Mouse (Mus musculus) forebrain, embryonic 12.5 days (tissue): ENCODE results near the gene Actg2. TPM values are rescaled to one million over a fixed set of nuclear protein-coding genes. Genes with fewer than 3 reads are reported as not detected.
"Not testable (repeated sequence)": the region's sequence is repeated elsewhere in the genome, so short reads cannot be mapped to it uniquely, and the experiment has no call there.

ENCODE experiments used
- ATAC-seq: fragments of 200-750 bp; cut with Nextera tagmentation; 2 replicates; pipeline ENCODE4 v1.8.0; 2017; ENCODE audit warnings: moderate TSS enrichment; ENCODE audit not compliant: low FRiP score
- H3K27ac ChIP-seq: fragments of 300-500 bp; sonication (generic); 2 replicates; pipeline ENCODE4 v1.5.1; 2016; ENCODE audit warnings: mild to moderate bottlenecking
- H3K27me3 ChIP-seq: fragments of 300-500 bp; sonication (generic); 2 replicates; pipeline ENCODE4 v1.6.1; 2016; ENCODE audit warnings: mild to moderate bottlenecking
- H3K36me3 ChIP-seq: fragments of 300-500 bp; sonication (generic); replicated peaks from 2 replicates; pipeline ENCODE4 v1.6.1; 2016; ENCODE audit warnings: mild to moderate bottlenecking
- H3K4me1 ChIP-seq: fragments of 300-500 bp; sonication (generic); 2 replicates; pipeline ENCODE4 v1.6.1; 2016
- H3K4me2 ChIP-seq: fragments of 300-500 bp; sonication (generic); 2 replicates; pipeline ENCODE4 v1.6.1; 2016; ENCODE audit warnings: mild to moderate bottlenecking, moderate library complexity
- H3K4me3 ChIP-seq: fragments of 300-500 bp; sonication (generic); replicated peaks from 2 replicates; pipeline ENCODE4 v1.5.1; 2016; ENCODE audit warnings: mild to moderate bottlenecking
- H3K9ac ChIP-seq: fragments of 300-500 bp; sonication (generic); 2 replicates; pipeline ENCODE4 v1.6.1; 2016; ENCODE audit warnings: mild to moderate bottlenecking
- H3K9me3 ChIP-seq: fragments of 300-500 bp; sonication (generic); 2 replicates; pipeline ENCODE4 v1.6.1; 2016
- WGBS: fragments of 180-500 bp; shearing (Covaris S2); methylation state at CpG from one replicate; pipeline ENCODE4 v1.1.7; 2016; 5-methylcytosine and 5-hydroxymethylcytosine counted together
- polyA plus RNA-seq: library from polyadenylated mRNA; unstranded; fragments of >200 nt; fragmentation: Nextera tagmentation; extraction: Ambion mirVana; gene quantifications from 2 replicates; pipeline ENCODE4 v1.2.1, GENCODE M21; 2016

Gene Actg2
- 2.2 and 4.3 TPM in 2 replicates for polyA plus RNA-seq

- Histone ChIP-seq H3K27ac (no peak within 1 kb of the TSS), H3K4me1 (peaks cover 3% of the 10 kb centered on the region; the same call in 1 of the 2 replicates), H3K27me3 (no peaks in the 10 kb centered on the region; the same call in 1 of the 2 replicates), H3K36me3 (no peaks in the 10 kb centered on the region), H3K9me3 (no peaks in the 10 kb centered on the region), H3K4me2 (no peak within 1 kb of the TSS), H3K4me3 (no peak within 1 kb of the TSS), H3K9ac (no peak within 1 kb of the TSS)
- WGBS: 66% methylated on average over 12 of the region's 12 CpGs
- no peak for ATAC-seq
These were observed at the start of gene Actg2 for GRCm38 (mm10) chr6:83536028-83536794. Gene Actg2, minus strand, starts transcription at chr6:83536265.

GRCm38 (mm10) chr6:83585328-83585727 lies 49.3 kb upstream of the Actg2 start:
- H3K27ac ChIP-seq, H3K9me3 ChIP-seq, H3K9ac ChIP-seq, H3K4me2 ChIP-seq, H3K4me1 ChIP-seq, H3K4me3 ChIP-seq, H3K36me3 ChIP-seq, ATAC-seq: not testable (repeated sequence)
- 87% methylated on average over 9 of the region's 9 CpGs for WGBS
- H3K27me3 ChIP-seq: peaks cover 18% of the 10 kb centered on the region

- no peak for ATAC-seq
- Histone ChIP-seq H3K9me3 (no peaks in the 10 kb centered on the region), H3K4me2 (no peak overlapping the region), H3K36me3 (no peaks in the 10 kb centered on the region), H3K4me3 (no peak overlapping the region), H3K27ac (no peak overlapping the region), H3K9ac (no peak overlapping the region), H3K27me3 (peaks cover 25% of the 10 kb centered on the region), H3K4me1 (no peaks in the 10 kb centered on the region)
- WGBS: 78% methylated on average over 2 of the region's 2 CpGs
These were observed 47.5 kb upstream of the Actg2 start for GRCm38 (mm10) chr6:83583591-83583990.

GRCm38 (mm10) chr6:83582938-83583270 lies 46.8 kb upstream of the Actg2 start:
- Histone ChIP-seq H3K27me3 (peaks cover 27% of the 10 kb centered on the region), H3K27ac (no peak overlapping the region), H3K9ac (no peak overlapping the region), H3K36me3 (no peaks in the 10 kb centered on the region), H3K4me3 (no peak overlapping the region), H3K9me3 (no peaks in the 10 kb centered on the region), H3K4me2 (peak overlapping the region; percentile 27), H3K4me1 (no peaks in the 10 kb centered on the region)
- WGBS: under 1% methylated on average over 6 of the region's 6 CpGs
- ATAC-seq: 0 out of 2 replicates have a peak, but pooled peaks have one; percentile 44

- WGBS: 43% methylated on average over 20 of the region's 20 CpGs
- Histone ChIP-seq H3K4me1 (no peaks in the 10 kb centered on the region), H3K9me3 (no peaks in the 10 kb centered on the region), H3K9ac (no peak overlapping the region), H3K36me3 (no peaks in the 10 kb centered on the region), H3K27ac (no peak overlapping the region), H3K4me3 (no peak overlapping the region), H3K27me3 (peaks cover 27% of the 10 kb centered on the region), H3K4me2 (peak overlapping the region; percentile 27)
- no peak for ATAC-seq
These were observed 46.3 kb upstream of the Actg2 start for GRCm38 (mm10) chr6:83582135-83582937.

- no peak overlapping the region for H3K27ac ChIP-seq
- peaks cover 46% of the 10 kb centered on the region for H3K27me3 ChIP-seq
- peaks cover 4% of the 10 kb centered on the region for H3K4me1 ChIP-seq
- no peak overlapping the region for H3K9ac ChIP-seq
- no peak for ATAC-seq
- H3K4me2 ChIP-seq: no peak overlapping the region
- no peaks in the 10 kb centered on the region for H3K36me3 ChIP-seq
- no peaks in the 10 kb centered on the region for H3K9me3 ChIP-seq
- H3K4me3 ChIP-seq: no peak overlapping the region
These were observed 41.5 kb upstream of the Actg2 start for GRCm38 (mm10) chr6:83577534-83577933.

- ATAC-seq: no peak
- WGBS: 77% methylated on average over 4 of the region's 4 CpGs
These were observed 39.5 kb upstream of the Actg2 start for GRCm38 (mm10) chr6:83575609-83576008.

GRCm38 (mm10) chr6:83572671-83573070 lies 36.6 kb upstream of the Actg2 start, which contains the start of gene Stambp:
Gene Stambp, minus strand, starts transcription at chr6:83572729.
- H3K9ac ChIP-seq: peak within 1 kb of the TSS; percentile 80
- peaks cover 8% of the 10 kb centered on the region; the same call in 1 of the 2 replicates for H3K36me3 ChIP-seq

More at GRCm38 (mm10) chr6:83575609-83576008, 39.5 kb upstream of the Actg2 start:
- Histone ChIP-seq H3K4me3 (no peak overlapping the region), H3K9me3 (no peaks in the 10 kb centered on the region), H3K27ac (no peak overlapping the region), H3K4me1 (peaks cover 13% of the 10 kb centered on the region), H3K36me3 (no peaks in the 10 kb centered on the region), H3K4me2 (no peak overlapping the region), H3K27me3 (peaks cover 35% of the 10 kb centered on the region), H3K9ac (no peak overlapping the region)

GRCm38 (mm10) chr6:83571840-83572667 lies 36.0 kb upstream of the Actg2 start:
- peak overlapping the region; percentile 93 for H3K4me2 ChIP-seq
- 5% methylated on average over 37 of the region's 37 CpGs for WGBS
- peaks cover 18% of the 10 kb centered on the region for H3K27me3 ChIP-seq
- H3K4me1 ChIP-seq: peaks cover 13% of the 10 kb centered on the region
- peaks cover 9% of the 10 kb centered on the region; the same call in 1 of the 2 replicates for H3K36me3 ChIP-seq
- H3K4me3 ChIP-seq: peak overlapping the region; percentile 84
- no peaks in the 10 kb centered on the region for H3K9me3 ChIP-seq
- H3K9ac ChIP-seq: peak overlapping the region; percentile 80
- peak overlapping the region; percentile 78 for H3K27ac ChIP-seq
- ATAC-seq: peak; percentile 96

More at GRCm38 (mm10) chr6:83572671-83573070, 36.6 kb upstream of the Actg2 start, which contains the start of gene Stambp:
- peaks cover 20% of the 10 kb centered on the region for H3K27me3 ChIP-seq
- H3K4me3 ChIP-seq: peak within 1 kb of the TSS; percentile 84
- H3K9me3 ChIP-seq: no peaks in the 10 kb centered on the region
- H3K27ac ChIP-seq: peak within 1 kb of the TSS; percentile 78
- 0% methylated on average over 11 of the region's 11 CpGs for WGBS
- H3K4me2 ChIP-seq: peak within 1 kb of the TSS; percentile 93
- H3K4me1 ChIP-seq: peaks cover 13% of the 10 kb centered on the region
- peak; percentile 83 for ATAC-seq

GRCm38 (mm10) chr6:83568901-83569862 lies 33.1 kb upstream of the Actg2 start:
- Histone ChIP-seq H3K4me1 (peaks cover 13% of the 10 kb centered on the region), H3K9ac (no peak overlapping the region), H3K9me3 (no peaks in the 10 kb centered on the region), H3K36me3 (peaks cover 9% of the 10 kb centered on the region), H3K27me3 (0 out of 2 replicates have a peak, but pooled peaks cover 6% of the 10 kb centered on the region), H3K4me2 (no peak overlapping the region), H3K27ac (no peak overlapping the region), H3K4me3 (no peak overlapping the region)
- ATAC-seq: no peak
- 79% methylated on average over 20 of the region's 20 CpGs for WGBS

- no peak overlapping the region for H3K9ac ChIP-seq
- H3K27ac ChIP-seq: no peak overlapping the region
- no peaks in the 10 kb centered on the region for H3K27me3 ChIP-seq
- 94% methylated on average over 6 of the region's 6 CpGs for WGBS
- H3K4me1 ChIP-seq: no peaks in the 10 kb centered on the region
- H3K4me2 ChIP-seq: no peak overlapping the region
- H3K4me3 ChIP-seq: no peak overlapping the region
- peaks cover 44% of the 10 kb centered on the region for H3K36me3 ChIP-seq
- ATAC-seq: no peak
- H3K9me3 ChIP-seq: no peaks in the 10 kb centered on the region
These were observed 19.9 kb upstream of the Actg2 start for GRCm38 (mm10) chr6:83555972-83556371.
